Mouse (Mus musculus) testis, adult 2 months (tissue): Measurements from ENCODE around the gene Ckap4. TPM values are rescaled to one million over a fixed set of nuclear protein-coding genes. Genes with fewer than 3 reads are reported as not detected.

Source experiments
- H3K27ac ChIP-seq: fragments of 200-500 bp; 2 replicates; pipeline ENCODE4 v1.5.1; 2012; ENCODE audit warnings: low read depth, low read length; ENCODE audit not compliant: control insufficient read depth, insufficient read depth
- H3K27me3 ChIP-seq: fragments of 200-500 bp; 2 replicates; pipeline ENCODE4 v1.6.1; 2012; ENCODE audit warnings: mild to moderate bottlenecking, low read length, moderate library complexity; ENCODE audit not compliant: control insufficient read depth, insufficient read depth
- H3K36me3 ChIP-seq: fragments of 200-500 bp; 2 replicates; pipeline ENCODE4 v1.6.1; 2012; ENCODE audit warnings: mild to moderate bottlenecking, low read length; ENCODE audit not compliant: control insufficient read depth, insufficient read depth
- H3K4me1 ChIP-seq: fragments of 200-500 bp; 2 replicates; pipeline ENCODE4 v1.6.1; 2012; ENCODE audit warnings: low read length; ENCODE audit not compliant: control insufficient read depth, insufficient read depth
- H3K4me3 ChIP-seq: fragments of 200-500 bp; 2 replicates; pipeline ENCODE4 v1.5.1; 2012; ENCODE audit warnings: low read depth, mild to moderate bottlenecking, low read length, moderate library complexity, mixed read lengths; ENCODE audit not compliant: control insufficient read depth
- CTCF ChIP-seq: fragments of 200-500 bp; IDR thresholded peaks from 2 replicates; pipeline ENCODE4 v1.5.1; 2012; ENCODE audit warnings: low read depth, mild to moderate bottlenecking, inconsistent platforms, low read length, moderate library complexity; ENCODE audit not compliant: control insufficient read depth, insufficient read depth, insufficient replicate concordance
- POLR2A ChIP-seq: fragments of 200-500 bp; IDR thresholded peaks from 2 replicates; pipeline ENCODE4 v1.6.1; 2012; ENCODE audit warnings: low read depth, mild to moderate bottlenecking, inconsistent platforms, low read length, moderate library complexity; ENCODE audit not compliant: control insufficient read depth
- polyA plus RNA-seq: library from polyadenylated mRNA; depleted of rRNA; stranded (reverse); fragments of >200 nt; gene quantifications from 2 replicates; pipeline ENCODE4 v1.2.3, GENCODE M21; 2012; rRNA removed

Ckap4 gene
- polyA plus RNA-seq, 1 experiment = 50.1 TPM

- TF ChIP-seq CTCF (no peak), POLR2A (no peak)
- Histone ChIP-seq H3K4me1 (peaks cover 7% of the 10 kb centered on the region), H3K36me3 (no peaks in the 10 kb centered on the region), H3K27me3 (no peaks in the 10 kb centered on the region), H3K27ac (no peak overlapping the region), H3K4me3 (no peak overlapping the region)
Measured at GRCm38 (mm10) chr10:84480667-84481326, 53.1 kb downstream of the Ckap4 start.

DNA sequence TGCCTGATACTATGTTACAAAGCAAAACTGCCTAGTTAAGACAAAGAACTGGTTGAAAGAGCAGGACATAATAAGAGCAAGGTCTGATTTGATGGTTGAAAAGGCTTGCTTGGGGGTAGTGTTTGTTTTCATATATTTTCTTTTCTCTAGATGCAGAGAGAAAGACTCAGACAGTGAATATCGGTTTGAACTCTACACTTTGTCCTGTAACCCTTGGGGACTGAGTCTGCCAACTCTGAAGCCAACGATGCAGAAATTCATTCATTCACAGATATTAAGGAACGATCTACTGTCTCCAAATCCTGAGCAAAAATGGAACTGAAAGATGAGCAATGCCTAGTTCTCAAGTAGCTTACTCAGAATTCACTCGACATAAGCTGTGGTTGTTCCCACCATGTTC is 53.7 kb downstream of the Ckap4 start:
- no peaks in the 10 kb centered on the region for H3K27me3 ChIP-seq
- no peak overlapping the region for H3K4me3 ChIP-seq
- H3K4me1 ChIP-seq = peaks cover 5% of the 10 kb centered on the region
- TF ChIP-seq CTCF = no peak
- no peak for TF ChIP-seq POLR2A
- no peaks in the 10 kb centered on the region for H3K36me3 ChIP-seq
- no peak overlapping the region for H3K27ac ChIP-seq

- Histone ChIP-seq H3K4me3 (no peak overlapping the region), H3K4me1 (peaks cover 5% of the 10 kb centered on the region), H3K27ac (no peak overlapping the region), H3K36me3 (no peaks in the 10 kb centered on the region), H3K27me3 (no peaks in the 10 kb centered on the region)
- TF ChIP-seq POLR2A (no peak), CTCF (no peak)
Measured at GRCm38 (mm10) chr10:84477613-84478076, 56.2 kb downstream of the Ckap4 start.

DNA sequence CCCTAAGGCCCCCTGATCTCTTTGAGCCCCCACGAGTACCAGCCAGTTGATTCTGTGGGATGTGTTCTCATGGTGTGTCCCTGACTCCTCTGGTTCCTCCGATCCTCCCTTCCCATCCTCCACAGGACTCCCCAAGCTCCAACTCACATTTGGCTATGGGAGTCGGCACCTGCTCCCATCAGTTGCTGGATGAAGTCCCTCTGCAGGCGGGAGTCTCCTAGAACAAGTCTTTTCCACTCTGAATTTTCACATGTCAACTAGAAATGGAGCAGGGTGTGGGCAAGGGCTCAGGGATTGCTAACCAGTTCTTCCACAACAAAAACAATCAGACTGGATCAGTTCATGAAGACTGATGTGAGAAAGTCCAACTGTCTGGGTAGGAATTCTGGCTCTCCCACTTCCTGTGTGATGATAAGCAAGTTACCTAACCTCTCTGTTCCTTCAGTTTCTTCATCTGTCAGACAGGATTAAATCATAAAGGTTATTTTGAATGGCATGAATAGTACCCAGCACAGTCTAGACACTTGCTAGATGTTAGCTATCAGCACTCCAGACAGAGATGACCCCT is 56.7 kb downstream of the Ckap4 start:
- H3K27me3 ChIP-seq = no peaks in the 10 kb centered on the region
- TF ChIP-seq POLR2A (no peak), CTCF (no peak)
- H3K27ac ChIP-seq = no peak overlapping the region
- H3K36me3 ChIP-seq = no peaks in the 10 kb centered on the region
- H3K4me1 ChIP-seq = peaks cover 5% of the 10 kb centered on the region
- H3K4me3 ChIP-seq = no peak overlapping the region

Other genes with a start within 250 kb of the Ckap4 start
- gene Nuak1, start 93.5 kb downstream of the Ckap4 start, polyA plus RNA-seq = 0.91 and 1.6 TPM in 2 replicates
- 14.0 and 18.2 TPM in 2 replicates for gene Tcp11l2, start 42.6 kb upstream of the Ckap4 start, polyA plus RNA-seq
- 4.1 and 4.8 TPM in 2 replicates for gene Polr3b, start 88.2 kb upstream of the Ckap4 start, polyA plus RNA-seq
- 83.8 and 93.1 TPM in 2 replicates for gene Rfx4, start 222.0 kb upstream of the Ckap4 start, polyA plus RNA-seq